Mouse (Mus musculus): ENCODE results near the gene Metap1. TPM values are rescaled to one million over a fixed set of nuclear protein-coding genes. Genes with fewer than 3 reads are reported as not detected.

Metap1 gene
- polyA plus RNA-seq, 1 experiment = 54.5 TPM

- TF ChIP-seq POLR2A (IDR thresholded peaks at IDR 0.05; ENCODE audit: borderline replicate concordance, extremely low read depth, insufficient read depth, insufficient read length, poor library complexity, severe bottlenecking) = no peak
- no peak for TF ChIP-seq CTCF (IDR thresholded peaks at IDR 0.05; ENCODE audit: borderline replicate concordance, extremely low read depth, insufficient read depth, insufficient read length)
- DNase-seq (ENCODE audit: low read depth) = no peak
These were observed 24.7 kb downstream of the Metap1 start for GRCm38 (mm10) chr3:138464573-138465147.

DNA sequence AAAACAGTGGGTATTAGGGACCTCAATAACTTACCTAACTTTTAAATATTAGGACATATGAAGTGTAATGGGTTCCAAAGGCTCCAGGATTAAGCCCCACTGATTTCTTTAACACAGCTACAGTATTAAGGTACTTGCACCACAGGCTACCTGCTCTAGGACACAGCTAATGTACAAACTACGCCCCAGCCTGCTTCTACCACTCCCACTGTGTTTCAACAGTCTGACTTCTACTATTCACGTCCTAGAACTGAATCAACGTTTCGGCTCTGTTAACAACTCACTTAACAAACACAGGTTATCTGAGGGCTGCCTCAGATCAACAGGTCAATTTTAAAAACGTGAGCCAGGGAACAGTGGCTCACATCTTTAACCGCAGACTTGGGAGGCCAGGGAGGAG is 25.5 kb downstream of the Metap1 start:
- no peak for TF ChIP-seq POLR2A (IDR thresholded peaks at IDR 0.05; ENCODE audit: borderline replicate concordance, extremely low read depth, insufficient read depth, insufficient read length, poor library complexity, severe bottlenecking)
- no peak for TF ChIP-seq CTCF (IDR thresholded peaks at IDR 0.05; ENCODE audit: borderline replicate concordance, extremely low read depth, insufficient read depth, insufficient read length)
- no peak for DNase-seq (ENCODE audit: low read depth)

DNA sequence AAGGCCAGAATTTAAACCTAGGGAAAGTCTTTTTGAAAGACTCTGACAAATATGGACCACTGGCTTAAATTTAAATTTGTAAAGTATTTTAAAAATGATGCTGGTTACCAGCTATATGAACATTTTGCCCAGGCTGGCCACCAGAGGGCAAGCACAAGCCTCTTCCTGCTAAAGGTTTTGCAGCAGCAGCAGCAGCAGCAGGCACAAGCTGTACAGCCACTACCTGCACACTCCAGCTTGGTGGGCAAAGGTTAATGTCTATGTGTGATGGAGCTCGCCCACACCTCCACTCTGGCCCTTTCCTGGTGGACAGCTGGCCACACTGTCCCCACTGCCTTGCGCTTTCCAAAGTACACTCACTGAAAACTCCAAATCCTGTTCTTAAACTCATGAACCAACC is 26.2 kb downstream of the Metap1 start:
- DNase-seq (ENCODE audit: low read depth) = peak; percentile 79
- TF ChIP-seq CTCF (IDR thresholded peaks at IDR 0.05; ENCODE audit: borderline replicate concordance, extremely low read depth, insufficient read depth, insufficient read length) = peak; percentile 73
- TF ChIP-seq POLR2A (IDR thresholded peaks at IDR 0.05; ENCODE audit: borderline replicate concordance, extremely low read depth, insufficient read depth, insufficient read length, poor library complexity, severe bottlenecking) = no peak

DNA sequence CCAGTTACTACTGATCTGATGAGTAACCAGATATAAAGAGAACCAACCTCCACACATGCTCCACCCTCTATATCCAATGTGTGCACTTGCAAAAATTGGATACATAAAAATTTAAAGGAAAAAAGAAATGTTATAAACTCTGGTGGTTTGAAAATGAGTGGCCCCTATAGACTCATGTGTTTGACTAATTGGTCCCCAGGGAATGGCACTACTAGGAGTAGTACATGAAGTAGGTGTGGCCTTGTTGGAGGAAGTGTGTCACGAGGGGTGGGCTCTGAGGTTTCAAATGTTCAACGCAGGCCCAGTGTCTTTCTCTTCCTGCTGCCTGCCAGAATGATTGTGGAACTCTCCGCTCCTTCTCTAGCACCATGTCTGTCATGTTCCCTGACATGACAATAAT is 27.5 kb downstream of the Metap1 start:
- DNase-seq (ENCODE audit: low read depth) = peak; percentile 9
- TF ChIP-seq CTCF (IDR thresholded peaks at IDR 0.05; ENCODE audit: borderline replicate concordance, extremely low read depth, insufficient read depth, insufficient read length) (no peak), POLR2A (IDR thresholded peaks at IDR 0.05; ENCODE audit: borderline replicate concordance, extremely low read depth, insufficient read depth, insufficient read length, poor library complexity, severe bottlenecking) (no peak)

DNA sequence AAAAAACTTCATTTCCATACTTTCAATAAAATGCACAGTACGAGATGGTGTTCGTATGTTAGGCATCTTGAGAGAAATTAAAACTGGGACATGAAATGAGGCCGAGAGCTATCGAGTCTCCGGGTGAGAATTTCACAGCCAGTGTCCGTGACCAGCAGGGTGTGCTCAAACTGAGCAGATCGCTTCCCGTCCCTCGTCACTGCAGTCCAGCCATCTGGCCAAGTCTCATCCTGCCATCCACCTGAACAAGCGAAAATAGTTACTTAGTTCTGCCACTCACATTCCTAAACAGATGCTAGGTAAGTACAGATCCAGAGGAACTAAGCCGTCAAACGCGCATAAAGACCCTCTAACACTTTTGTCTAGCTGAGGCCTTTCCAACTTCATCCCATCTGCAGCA is 29.1 kb downstream of the Metap1 start:
- DNase-seq (ENCODE audit: low read depth) = peak; percentile 27
- TF ChIP-seq POLR2A (IDR thresholded peaks at IDR 0.05; ENCODE audit: borderline replicate concordance, extremely low read depth, insufficient read depth, insufficient read length, poor library complexity, severe bottlenecking) (no peak), CTCF (IDR thresholded peaks at IDR 0.05; ENCODE audit: borderline replicate concordance, extremely low read depth, insufficient read depth, insufficient read length) (peak; percentile 37; the same call in 1 of the 2 replicates)

DNA sequence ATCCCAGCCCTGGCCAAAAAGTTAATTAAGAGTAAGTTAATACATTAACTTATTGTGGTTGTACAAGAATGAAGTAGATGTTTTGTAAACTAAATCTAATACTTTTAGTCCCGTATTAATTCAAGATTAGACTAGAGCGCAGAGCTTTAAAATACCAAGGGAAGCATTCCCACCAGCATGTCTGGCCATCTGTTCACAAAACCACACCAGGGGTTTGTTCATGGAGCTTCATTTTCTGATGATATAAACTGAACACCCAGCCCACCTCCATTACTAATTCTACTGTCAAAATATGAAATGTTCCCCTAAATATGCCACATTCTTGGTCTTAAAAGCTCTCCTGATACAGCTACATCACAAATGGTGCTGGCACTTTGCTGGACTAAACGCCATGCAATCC is 30.9 kb downstream of the Metap1 start:
- TF ChIP-seq POLR2A (IDR thresholded peaks at IDR 0.05; ENCODE audit: borderline replicate concordance, extremely low read depth, insufficient read depth, insufficient read length, poor library complexity, severe bottlenecking) (no peak), CTCF (IDR thresholded peaks at IDR 0.05; ENCODE audit: borderline replicate concordance, extremely low read depth, insufficient read depth, insufficient read length) (no peak)
- no peak for DNase-seq (ENCODE audit: low read depth)

GRCm38 (mm10) chr3:138454711-138455435 is 34.4 kb downstream of the Metap1 start:
- DNase-seq (ENCODE audit: low read depth) = no peak
- TF ChIP-seq CTCF (IDR thresholded peaks at IDR 0.05; ENCODE audit: borderline replicate concordance, extremely low read depth, insufficient read depth, insufficient read length) (no peak), POLR2A (IDR thresholded peaks at IDR 0.05; ENCODE audit: borderline replicate concordance, extremely low read depth, insufficient read depth, insufficient read length, poor library complexity, severe bottlenecking) (no peak)

DNA sequence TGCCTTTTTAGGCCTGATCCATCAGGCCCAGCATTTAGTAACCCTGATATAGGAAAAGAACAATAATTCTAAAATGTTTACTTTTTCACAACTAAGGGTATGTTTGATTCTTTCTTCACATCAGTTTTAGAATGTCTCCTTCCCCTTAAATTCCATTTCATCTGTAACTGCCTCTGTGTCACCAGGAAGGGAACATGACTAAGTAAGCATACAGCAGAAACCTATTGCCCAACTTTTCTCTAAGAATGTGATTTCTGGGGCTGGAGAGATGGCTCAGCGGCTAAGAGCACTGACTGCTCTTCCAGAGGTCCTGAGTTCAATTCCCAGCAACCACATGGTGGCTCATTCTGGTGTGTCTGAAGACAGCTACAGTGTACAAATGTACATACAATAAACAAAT is 35.1 kb downstream of the Metap1 start:
- DNase-seq (ENCODE audit: low read depth) = no peak
- TF ChIP-seq CTCF (IDR thresholded peaks at IDR 0.05; ENCODE audit: borderline replicate concordance, extremely low read depth, insufficient read depth, insufficient read length) (no peak), POLR2A (IDR thresholded peaks at IDR 0.05; ENCODE audit: borderline replicate concordance, extremely low read depth, insufficient read depth, insufficient read length, poor library complexity, severe bottlenecking) (no peak)

GRCm38 (mm10) chr3:138452169-138452568 is 37.1 kb downstream of the Metap1 start:
- no peak for TF ChIP-seq POLR2A (IDR thresholded peaks at IDR 0.05; ENCODE audit: borderline replicate concordance, extremely low read depth, insufficient read depth, insufficient read length, poor library complexity, severe bottlenecking)
- TF ChIP-seq CTCF (IDR thresholded peaks at IDR 0.05; ENCODE audit: borderline replicate concordance, extremely low read depth, insufficient read depth, insufficient read length) = no peak

GRCm38 (mm10) chr3:138448077-138448860 is 41.0 kb downstream of the Metap1 start:
- no peak for DNase-seq (ENCODE audit: low read depth)

More at GRCm38 (mm10) chr3:138452169-138452568, 37.1 kb downstream of the Metap1 start:
- DNase-seq (ENCODE audit: low read depth) = no peak

DNA sequence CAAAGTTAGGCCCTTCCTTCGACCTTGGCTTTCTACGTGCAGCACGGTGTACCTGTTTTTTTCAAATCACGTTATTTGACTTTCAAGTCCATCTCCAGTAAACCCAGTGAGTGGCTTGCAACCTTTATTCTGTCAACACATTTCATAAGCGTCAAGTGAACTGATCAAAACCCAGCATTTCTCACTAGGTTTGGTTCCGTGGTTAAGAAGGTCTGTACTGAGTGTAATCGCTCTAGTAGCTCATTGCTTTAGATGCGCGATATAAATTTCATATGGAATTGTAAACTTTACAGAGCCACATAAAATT is 45.9 kb downstream of the Metap1 start:
- TF ChIP-seq CTCF (IDR thresholded peaks at IDR 0.05; ENCODE audit: borderline replicate concordance, extremely low read depth, insufficient read depth, insufficient read length) (no peak), POLR2A (IDR thresholded peaks at IDR 0.05; ENCODE audit: borderline replicate concordance, extremely low read depth, insufficient read depth, insufficient read length, poor library complexity, severe bottlenecking) (no peak)
- DNase-seq (ENCODE audit: low read depth) = no peak

More at GRCm38 (mm10) chr3:138448077-138448860, 41.0 kb downstream of the Metap1 start:
- TF ChIP-seq POLR2A (IDR thresholded peaks at IDR 0.05; ENCODE audit: borderline replicate concordance, extremely low read depth, insufficient read depth, insufficient read length, poor library complexity, severe bottlenecking) (no peak), CTCF (IDR thresholded peaks at IDR 0.05; ENCODE audit: borderline replicate concordance, extremely low read depth, insufficient read depth, insufficient read length) (no peak)

Measured in brain, embryonic 14.5 days (tissue).